Mouse (Mus musculus) gastrocnemius, adult 2 months (tissue): ENCODE data around the gene Fam228a. TPM values are rescaled to one million over a fixed set of nuclear protein-coding genes. Genes with fewer than 3 reads are reported as not detected.
"Not testable (repeated sequence)": the region's sequence is repeated elsewhere in the genome, so short reads cannot be mapped to it uniquely, and the experiment has no call there.

Experiments
- DNase-seq: peaks from one replicate; pipeline ENCODE4 v3.0.0; 2022
- H3K27ac ChIP-seq: fragments of 200-600 bp; 2 replicates; pipeline ENCODE4 v1.8.1; 2022; ENCODE audit warnings: mild to moderate bottlenecking
- H3K4me3 ChIP-seq: fragments of 200-600 bp; 2 replicates; pipeline ENCODE4 v1.8.1; 2022; ENCODE audit warnings: mild to moderate bottlenecking, moderate library complexity
- CTCF ChIP-seq: fragments of 200-600 bp; IDR thresholded peaks from 2 replicates; pipeline ENCODE4 v1.8.1; 2022; ENCODE audit warnings: antibody characterized with exemption, mild to moderate bottlenecking, moderate library complexity
- intact Hi-C: fragments of 180-260 bp; cut with DNase I; formaldehyde crosslinking; loops from one replicate; pipeline ENCODE4 v1.15.1; 2025
- long read RNA-seq, 2 experiments: library from polyadenylated mRNA; stranded (forward); transcript quantifications; one replicate each; pipeline ENCODE4 v2.0.0; 2021
- total RNA-seq, 2 experiments: library from RNA; stranded (reverse); gene quantifications; 2 replicates each; pipeline ENCODE4 v1.2.3; 2021

Fam228a gene
- total RNA-seq = under 1 TPM; 0.17 to 0.18 TPM
- long read RNA-seq, experiment 1 = 0 reads
- long read RNA-seq, experiment 2 = 0 reads

- no peak for DNase-seq
- intact Hi-C loops = no loop called here
- Histone ChIP-seq H3K4me3 (no peak within 1 kb of the TSS), H3K27ac (no peak within 1 kb of the TSS)
- no peak for TF ChIP-seq CTCF
These were observed at the start of gene Fam228a for GRCm38 (mm10) chr12:4738031-4738576. Gene Fam228a (minus strand): TSS chr12:4738430.

- intact Hi-C loops = no loop called here
- TF ChIP-seq CTCF = no peak
- DNase-seq = no peak
- H3K27ac ChIP-seq = no peak overlapping the region
- no peak overlapping the region for H3K4me3 ChIP-seq
These were observed 46.2 kb upstream of the Fam228a start for GRCm38 (mm10) chr12:4784466-4784865.

- intact Hi-C loops = no loop called here
- Histone ChIP-seq H3K27ac (no peak overlapping the region), H3K4me3 (no peak overlapping the region)
- TF ChIP-seq CTCF = no peak
- DNase-seq = no peak
These were observed 45.4 kb upstream of the Fam228a start for GRCm38 (mm10) chr12:4783598-4783997.

GRCm38 (mm10) chr12:4781725-4782404, 43.6 kb upstream of the Fam228a start:
- H3K27ac ChIP-seq, H3K4me3 ChIP-seq, DNase-seq, intact Hi-C loops: not testable (repeated sequence)

GRCm38 (mm10) chr12:4781270-4781669, 43.0 kb upstream of the Fam228a start:
- no peak overlapping the region for H3K27ac ChIP-seq
- no peak overlapping the region for H3K4me3 ChIP-seq
- no peak for TF ChIP-seq CTCF
- no peak for DNase-seq
- intact Hi-C loops = no loop called here

- intact Hi-C loops = no loop called here
- no peak for TF ChIP-seq CTCF
- DNase-seq = no peak
- Histone ChIP-seq H3K4me3 (no peak overlapping the region), H3K27ac (no peak overlapping the region)
These were observed 42.0 kb upstream of the Fam228a start for GRCm38 (mm10) chr12:4780245-4780644.

GRCm38 (mm10) chr12:4777734-4778133, 39.5 kb upstream of the Fam228a start:
- no peak for DNase-seq
- intact Hi-C loops = no loop called here
- Histone ChIP-seq H3K4me3 (no peak overlapping the region), H3K27ac (no peak overlapping the region)
- no peak for TF ChIP-seq CTCF

GRCm38 (mm10) chr12:4775588-4775949, 37.3 kb upstream of the Fam228a start:
- intact Hi-C loops = no loop called here
- Histone ChIP-seq H3K4me3 (no peak overlapping the region), H3K27ac (no peak overlapping the region)
- no peak for TF ChIP-seq CTCF
- DNase-seq = no peak

- intact Hi-C loops = no loop called here
- no peak for TF ChIP-seq CTCF
- no peak for DNase-seq
- H3K4me3 ChIP-seq = no peak overlapping the region
- H3K27ac ChIP-seq = no peak overlapping the region
These were observed 36.8 kb upstream of the Fam228a start for GRCm38 (mm10) chr12:4774895-4775587.

GRCm38 (mm10) chr12:4769333-4769723, 31.1 kb upstream of the Fam228a start:
- intact Hi-C loops = loop anchor here (5.0 to 10.0 kb wide), 2 partner anchors 95 to 197 kb away; no protein-coding TSS in a partner anchor
- TF ChIP-seq CTCF = no peak
- peak overlapping the region; percentile 91 for H3K27ac ChIP-seq
- DNase-seq = no peak
- H3K4me3 ChIP-seq = peak overlapping the region; percentile 86

GRCm38 (mm10) chr12:4768492-4769332, 30.5 kb upstream of the Fam228a start, which contains the start of the genes Pfn4 and Fam228b:
Gene Pfn4 (plus strand): TSS chr12:4769022.
Gene Fam228b (minus strand): TSS chr12:4769267.
- intact Hi-C loops = loop anchor here (5.0 to 10.0 kb wide), 2 partner anchors 94 to 196 kb away; no protein-coding TSS in a partner anchor

GRCm38 (mm10) chr12:4757060-4757459, 18.8 kb upstream of the Fam228a start:
- TF ChIP-seq CTCF = no peak
- Histone ChIP-seq H3K4me3 (no peak overlapping the region), H3K27ac (no peak overlapping the region)
- intact Hi-C loops = no loop called here
- no peak for DNase-seq

More at GRCm38 (mm10) chr12:4768492-4769332, 30.5 kb upstream of the Fam228a start, which contains the start of the genes Pfn4 and Fam228b:
- TF ChIP-seq CTCF = peak; percentile 97
- Histone ChIP-seq H3K27ac (peak within 1 kb of the TSS; percentile 91), H3K4me3 (peak within 1 kb of the TSS; percentile 86)
- peak; percentile 96 for DNase-seq

- DNase-seq, intact Hi-C loops: not testable (repeated sequence)
These were observed 16.2 kb upstream of the Fam228a start for GRCm38 (mm10) chr12:4754451-4754850.

More at GRCm38 (mm10) chr12:4754451-4754850, 16.2 kb upstream of the Fam228a start:
- not testable (repeated sequence) for H3K27ac ChIP-seq, H3K4me3 ChIP-seq
